Mouse (Mus musculus) limb, embryonic 13.5 days (tissue): ENCODE results near the gene Pygb. TPM values are rescaled to one million over a fixed set of nuclear protein-coding genes. Genes with fewer than 3 reads are reported as not detected.

Source experiments
- ATAC-seq: fragments of 200-750 bp; cut with Nextera tagmentation; 2 replicates; pipeline ENCODE4 v1.8.0; 2017; ENCODE audit warnings: low read depth, moderate number of reproducible peaks, moderate TSS enrichment; ENCODE audit not compliant: low FRiP score
- H3K27ac ChIP-seq: fragments of 300-500 bp; sonication (generic); 2 replicates; pipeline ENCODE4 v1.5.1; 2015; ENCODE audit warnings: inconsistent platforms, mild to moderate bottlenecking, moderate library complexity
- H3K27me3 ChIP-seq: fragments of 300-500 bp; sonication (generic); 2 replicates; pipeline ENCODE4 v1.6.1; 2015; ENCODE audit warnings: mild to moderate bottlenecking, inconsistent platforms
- H3K36me3 ChIP-seq: fragments of 300-500 bp; sonication (generic); 2 replicates; pipeline ENCODE4 v1.6.1; 2015; ENCODE audit warnings: inconsistent platforms, mild to moderate bottlenecking, moderate library complexity
- H3K4me1 ChIP-seq: fragments of 300-500 bp; sonication (generic); 2 replicates; pipeline ENCODE4 v1.6.1; 2015; ENCODE audit warnings: inconsistent platforms
- H3K4me2 ChIP-seq: fragments of 300-500 bp; sonication (generic); replicated peaks from 2 replicates; pipeline ENCODE4 v1.6.1; 2015; ENCODE audit warnings: inconsistent platforms, mild to moderate bottlenecking, moderate library complexity
- H3K4me3 ChIP-seq: fragments of 300-500 bp; sonication (generic); 2 replicates; pipeline ENCODE4 v1.5.1; 2015; ENCODE audit warnings: moderate library complexity, mild to moderate bottlenecking, inconsistent platforms
- H3K9ac ChIP-seq: fragments of 300-500 bp; sonication (generic); 2 replicates; pipeline ENCODE4 v1.6.1; 2015; ENCODE audit warnings: mild to moderate bottlenecking, inconsistent platforms
- H3K9me3 ChIP-seq: fragments of 300-500 bp; sonication (generic); 2 replicates; pipeline ENCODE4 v1.6.1; 2016; ENCODE audit warnings: inconsistent platforms
- WGBS: fragments of 180-500 bp; shearing (Covaris S2); methylation state at CpG from one replicate; pipeline ENCODE4 v1.1.7; 2015; 5-methylcytosine and 5-hydroxymethylcytosine counted together
- polyA plus RNA-seq: library from polyadenylated mRNA; unstranded; fragments of >200 nt; fragmentation: Nextera tagmentation; extraction: Ambion mirVana; gene quantifications from 2 replicates; pipeline ENCODE4 v1.2.1, GENCODE M21; 2015

The Pygb gene
- 95.7 and 107 TPM in 2 replicates for polyA plus RNA-seq

DNA sequence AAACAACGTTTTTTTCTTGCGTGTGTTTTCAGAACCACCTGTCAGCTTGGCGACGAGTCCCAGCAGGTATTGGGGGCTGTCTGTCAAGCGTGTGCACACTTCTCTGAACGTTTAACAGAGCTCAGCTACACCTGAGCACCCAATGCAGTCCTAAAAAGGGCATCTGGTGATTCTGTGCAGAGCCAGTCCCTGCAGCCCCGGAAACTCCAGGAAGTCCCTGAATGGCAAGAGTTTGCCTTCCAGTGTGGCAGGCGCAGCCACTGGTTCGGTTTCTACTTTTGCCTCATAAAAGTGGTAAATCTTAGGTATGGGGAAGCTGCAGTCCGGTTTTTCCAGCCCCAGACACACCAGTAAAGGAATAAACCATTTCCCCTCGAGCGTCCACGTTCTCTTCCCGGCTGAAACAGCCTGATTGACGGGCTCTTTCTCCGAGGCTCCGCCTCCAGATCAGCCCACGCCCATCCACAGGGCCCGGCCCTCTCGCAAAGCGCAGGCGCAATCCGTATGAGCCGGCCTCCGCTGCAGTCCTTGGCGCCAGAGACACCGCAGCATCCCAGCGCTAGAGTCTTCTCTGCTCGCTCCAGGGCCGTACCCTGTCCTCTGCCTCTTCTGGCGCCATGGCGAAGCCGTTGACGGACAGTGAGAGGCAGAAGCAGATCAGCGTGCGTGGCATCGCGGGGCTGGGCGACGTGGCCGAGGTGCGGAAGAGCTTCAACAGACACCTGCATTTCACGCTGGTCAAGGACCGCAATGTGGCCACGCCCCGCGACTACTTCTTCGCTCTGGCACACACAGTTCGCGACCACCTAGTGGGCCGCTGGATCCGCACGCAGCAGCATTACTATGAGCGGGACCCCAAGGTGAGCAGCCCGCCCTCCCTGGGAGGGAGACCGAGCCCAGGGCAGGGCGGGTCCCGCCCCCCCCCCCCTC, at the start of gene Pygb:
Gene Pygb (plus strand): TSS at position 485 of the 930 bp plus-strand sequence.
- peak; percentile 96 for ATAC-seq
- peaks cover 36% of the 10 kb centered on the region for H3K4me1 ChIP-seq
- 2% methylated on average over 57 of the region's 58 CpGs for WGBS
- peak within 1 kb of the TSS; percentile 48; the same call in 1 of the 2 replicates for H3K27ac ChIP-seq
- H3K4me3 ChIP-seq: peak within 1 kb of the TSS; percentile 85
- peaks cover 3% of the 10 kb centered on the region; the same call in 1 of the 2 replicates for H3K36me3 ChIP-seq
- peak within 1 kb of the TSS; percentile 83 for H3K4me2 ChIP-seq
- no peaks in the 10 kb centered on the region for H3K9me3 ChIP-seq
- no peaks in the 10 kb centered on the region for H3K27me3 ChIP-seq
- H3K9ac ChIP-seq: peak within 1 kb of the TSS; percentile 75

DNA sequence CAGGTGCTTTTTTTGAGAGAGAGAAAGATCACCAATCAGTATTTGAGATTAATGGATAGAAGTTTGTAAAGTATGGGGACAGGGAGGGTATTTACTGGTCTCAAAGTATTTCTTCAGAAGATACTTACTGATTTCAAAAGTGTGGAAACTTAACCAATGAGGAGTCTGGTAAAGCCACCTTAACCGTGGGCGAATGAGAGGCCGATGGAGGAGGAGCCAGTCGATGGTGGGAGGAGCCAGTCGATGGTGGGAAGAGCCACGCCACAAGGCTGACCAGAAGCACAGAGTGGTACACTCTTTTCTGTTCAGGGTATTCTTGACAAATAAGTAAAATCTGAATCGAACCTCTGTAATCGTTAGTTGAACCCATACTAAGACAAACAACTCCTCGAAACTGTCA, 48.7 kb upstream of the Pygb start:
- no peaks in the 10 kb centered on the region for H3K36me3 ChIP-seq
- WGBS: 80% methylated on average over 9 of the region's 9 CpGs
- H3K27me3 ChIP-seq: 0 out of 2 replicates have a peak, but pooled peaks cover 2% of the 10 kb centered on the region
- no peak for ATAC-seq
- H3K9ac ChIP-seq: no peak overlapping the region
- no peaks in the 10 kb centered on the region for H3K4me1 ChIP-seq
- no peak overlapping the region for H3K4me3 ChIP-seq
- no peak overlapping the region for H3K27ac ChIP-seq
- no peak overlapping the region for H3K4me2 ChIP-seq
- H3K9me3 ChIP-seq: no peaks in the 10 kb centered on the region

DNA sequence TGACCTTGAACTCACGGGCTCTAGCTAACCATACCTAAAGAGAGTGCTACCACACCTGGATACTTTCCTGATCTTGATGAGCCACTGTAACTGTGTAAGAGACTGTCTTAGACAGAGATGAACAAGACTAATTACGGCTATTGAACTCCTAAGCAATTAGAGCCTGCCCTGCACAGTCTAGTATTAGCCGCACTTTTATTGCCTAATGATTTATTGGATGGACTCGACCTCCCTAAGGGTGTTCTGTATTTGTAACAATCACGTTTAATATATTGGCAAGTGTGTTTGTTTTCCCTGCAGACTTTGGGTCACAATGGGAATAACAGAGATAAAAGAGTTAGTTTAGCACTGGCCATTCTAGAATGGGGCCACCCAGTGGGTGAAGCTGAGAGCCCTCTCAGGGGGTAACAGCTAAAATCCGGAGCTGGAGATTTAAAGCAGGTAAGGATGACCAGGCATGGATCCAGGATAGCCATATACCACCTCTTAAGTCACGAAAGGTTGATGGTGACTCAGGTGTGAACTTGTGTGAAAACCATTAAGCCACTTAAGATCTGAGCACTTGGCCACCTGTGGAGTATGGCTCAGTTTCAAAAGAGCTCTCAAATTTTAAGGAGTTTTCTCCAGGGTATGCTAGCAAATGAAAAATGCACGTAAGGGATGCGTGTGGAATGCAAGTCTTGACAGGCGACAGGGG, 46.2 kb upstream of the Pygb start:
- ATAC-seq: no peak
- Histone ChIP-seq H3K27me3 (0 out of 2 replicates have a peak, but pooled peaks cover 2% of the 10 kb centered on the region), H3K27ac (no peak overlapping the region), H3K36me3 (no peaks in the 10 kb centered on the region), H3K9me3 (no peaks in the 10 kb centered on the region), H3K4me1 (no peaks in the 10 kb centered on the region), H3K4me3 (no peak overlapping the region), H3K9ac (no peak overlapping the region), H3K4me2 (no peak overlapping the region)
- WGBS: 31% methylated on average over 10 of the region's 10 CpGs

DNA sequence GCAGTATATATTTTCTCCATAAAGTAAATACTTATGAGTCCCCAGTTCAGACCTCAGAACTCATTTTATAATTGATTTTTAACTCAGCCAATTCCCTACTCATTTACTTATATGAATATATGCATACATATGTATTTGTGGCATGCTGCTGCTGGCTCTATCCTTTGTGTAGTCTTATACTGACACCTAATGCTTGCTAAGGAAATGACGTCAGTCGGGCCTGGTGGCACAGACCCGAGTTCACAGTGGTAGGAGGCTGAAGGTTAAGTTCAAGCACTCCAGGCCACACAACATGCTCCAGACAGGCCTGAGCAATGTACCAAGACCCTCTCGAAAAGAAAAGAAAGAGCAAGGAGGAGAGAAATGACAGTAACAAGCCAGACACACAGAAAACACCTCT, 45.1 kb upstream of the Pygb start:
- Histone ChIP-seq H3K4me1 (no peaks in the 10 kb centered on the region), H3K27me3 (peaks cover 9% of the 10 kb centered on the region), H3K9me3 (no peaks in the 10 kb centered on the region), H3K27ac (no peak overlapping the region), H3K36me3 (no peaks in the 10 kb centered on the region), H3K4me3 (no peak overlapping the region), H3K4me2 (no peak overlapping the region), H3K9ac (no peak overlapping the region)
- whole genome bisulfite sequencing: 53% methylated on average over 4 of the region's 4 CpGs
- 0 out of 2 replicates have a peak, but pooled peaks have one; percentile 59 for ATAC-seq

DNA sequence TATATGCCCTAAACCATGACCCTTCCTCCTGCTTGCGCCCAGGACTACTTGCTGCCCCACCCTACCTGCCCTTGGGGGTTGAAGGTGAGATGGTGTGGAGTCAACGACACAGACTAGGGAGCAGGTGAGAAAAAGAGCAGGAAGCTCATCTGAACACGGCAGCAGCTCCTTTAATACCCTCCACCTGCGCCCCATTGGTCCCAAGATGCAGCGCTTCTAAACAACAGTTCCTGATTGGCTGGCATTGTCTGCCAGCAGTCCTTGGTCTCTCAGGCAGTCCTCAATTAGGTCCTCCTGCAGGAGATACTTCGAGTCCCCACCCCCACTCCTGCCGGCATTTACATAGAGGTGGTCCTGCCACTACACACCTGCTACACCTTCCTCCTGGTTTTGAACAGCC, 41.5 kb upstream of the Pygb start:
- H3K4me1 ChIP-seq: peaks cover 7% of the 10 kb centered on the region
- H3K4me3 ChIP-seq: no peak overlapping the region
- no peaks in the 10 kb centered on the region for H3K36me3 ChIP-seq
- ATAC-seq: no peak
- no peaks in the 10 kb centered on the region for H3K9me3 ChIP-seq
- H3K27ac ChIP-seq: no peak overlapping the region
- WGBS: 73% methylated on average over 7 of the region's 7 CpGs
- no peak overlapping the region for H3K4me2 ChIP-seq
- H3K9ac ChIP-seq: no peak overlapping the region
- H3K27me3 ChIP-seq: peaks cover 11% of the 10 kb centered on the region

DNA sequence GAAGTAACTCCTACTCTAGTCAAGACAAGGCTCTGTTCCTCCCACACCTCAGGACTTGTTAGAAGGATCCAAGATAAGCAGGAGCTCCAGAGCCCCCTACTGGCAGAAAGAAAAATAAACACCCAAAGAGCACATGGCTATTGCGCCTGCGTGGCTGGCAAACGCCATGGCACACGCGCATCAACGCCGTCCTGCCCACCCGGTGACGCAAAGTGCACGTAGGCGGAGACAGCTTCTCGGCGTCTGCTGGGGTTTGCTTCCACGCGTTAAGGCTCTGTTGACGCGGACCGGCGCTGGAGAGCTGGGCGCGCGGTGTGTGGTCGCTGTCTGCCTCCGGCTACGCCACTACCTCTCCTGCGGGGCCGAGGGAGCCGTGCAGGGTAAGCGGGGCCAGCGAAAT, 37.7 kb upstream of the Pygb start, which contains the start of gene Entpd6:
Gene Entpd6 (plus strand): TSS at position 189 of the 400 bp plus-strand sequence.
- Histone ChIP-seq H3K27ac (peak within 1 kb of the TSS; percentile 78), H3K27me3 (peaks cover 8% of the 10 kb centered on the region), H3K4me2 (peak within 1 kb of the TSS; percentile 93), H3K36me3 (peaks cover 12% of the 10 kb centered on the region), H3K9ac (peak within 1 kb of the TSS; percentile 78), H3K4me3 (peak within 1 kb of the TSS; percentile 73), H3K9me3 (no peaks in the 10 kb centered on the region), H3K4me1 (peaks cover 9% of the 10 kb centered on the region)
- peak; percentile 97 for ATAC-seq
- under 1% methylated on average over 30 of the region's 30 CpGs for WGBS

DNA sequence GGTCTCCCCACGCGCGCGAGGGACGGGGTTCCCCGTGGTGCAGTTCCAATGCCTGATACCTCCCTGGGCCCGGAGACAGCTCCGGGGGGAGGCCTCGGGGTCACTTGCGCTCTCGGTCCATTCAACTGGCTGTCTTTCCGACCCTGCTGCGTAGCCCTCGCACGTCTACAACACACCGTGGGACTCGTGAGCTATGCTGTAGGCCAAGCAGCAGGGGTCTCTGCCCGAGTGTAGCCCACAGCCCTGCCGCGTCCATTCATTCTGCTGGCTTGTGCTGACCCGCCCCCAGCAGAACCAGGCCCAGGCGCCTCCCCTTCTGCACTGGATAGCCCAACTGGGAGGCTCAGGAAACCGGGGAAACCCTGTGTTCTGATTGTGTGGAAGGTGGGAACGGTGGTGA, 37.3 kb upstream of the Pygb start:
- peak; percentile 83 for ATAC-seq
- peaks cover 9% of the 10 kb centered on the region for H3K4me1 ChIP-seq
- H3K4me3 ChIP-seq: peak overlapping the region; percentile 73
- under 1% methylated on average over 24 of the region's 24 CpGs for WGBS
- peaks cover 8% of the 10 kb centered on the region for H3K27me3 ChIP-seq
- H3K9ac ChIP-seq: peak overlapping the region; percentile 78
- no peaks in the 10 kb centered on the region for H3K9me3 ChIP-seq
- H3K36me3 ChIP-seq: peaks cover 16% of the 10 kb centered on the region
- H3K27ac ChIP-seq: peak overlapping the region; percentile 78
- peak overlapping the region; percentile 93 for H3K4me2 ChIP-seq

DNA sequence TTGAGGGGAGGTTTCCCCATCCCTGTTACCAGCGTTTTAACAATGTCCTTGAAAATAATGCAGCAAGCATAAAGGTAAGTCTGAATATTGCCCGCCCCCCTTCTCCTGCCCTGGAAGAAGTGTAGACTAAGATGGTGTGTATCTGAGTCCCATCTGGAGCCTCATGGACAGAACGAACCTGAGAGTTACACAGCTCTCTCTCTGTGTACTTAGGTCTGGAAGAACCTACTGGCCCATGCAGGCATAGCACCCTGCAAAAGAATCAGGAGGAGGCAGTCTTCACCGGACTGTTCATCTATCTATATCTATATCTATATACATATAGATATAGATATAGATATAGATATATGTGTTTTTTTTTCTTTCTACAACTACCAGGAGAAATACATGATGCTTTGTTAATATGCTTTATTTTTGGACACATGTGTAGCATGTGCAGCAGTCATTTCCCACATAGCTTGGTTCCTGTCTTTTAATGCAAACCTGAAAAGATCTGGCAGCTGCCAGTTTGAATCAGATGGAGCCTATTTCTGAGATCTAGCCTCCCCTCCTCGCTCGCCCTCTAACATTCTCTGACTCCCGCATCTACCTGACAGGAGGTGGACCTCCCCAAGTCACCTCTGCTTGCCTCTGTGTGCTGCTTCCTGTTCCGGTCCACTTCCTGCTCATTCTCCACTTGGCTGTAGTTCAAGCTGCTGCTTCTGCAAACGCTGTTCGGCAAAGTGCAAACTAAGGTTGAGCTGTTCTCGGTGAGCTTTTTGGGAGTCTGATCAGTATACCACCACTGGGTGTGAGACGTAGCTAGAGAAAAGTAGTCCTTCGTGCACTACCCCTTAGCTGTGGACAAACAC, 36.2 kb upstream of the Pygb start:
- Histone ChIP-seq H3K4me3 (peak overlapping the region; percentile 73), H3K9ac (no peak overlapping the region)
- 77% methylated on average over 13 of the region's 13 CpGs for WGBS

DNA sequence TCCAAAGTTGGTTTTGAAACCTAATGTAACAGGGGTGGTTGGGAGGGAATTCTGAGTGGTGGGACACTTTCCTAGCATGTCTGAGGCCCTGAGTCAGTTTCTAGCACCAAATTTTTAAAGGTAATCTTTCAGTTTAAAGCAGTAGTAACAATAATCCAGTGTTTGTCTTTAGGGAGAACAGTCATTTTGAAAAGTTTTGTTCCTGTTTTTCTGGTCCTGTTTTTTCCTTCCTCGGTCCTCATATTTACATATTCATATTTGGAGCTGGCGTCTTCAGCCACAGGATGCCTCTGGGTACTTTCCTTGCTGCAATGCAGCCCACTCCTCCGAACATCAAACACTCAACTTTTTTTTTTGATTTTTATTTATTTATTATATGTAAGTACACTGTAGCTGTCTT, 31.5 kb upstream of the Pygb start:
- Histone ChIP-seq H3K9ac (no peak overlapping the region), H3K4me2 (no peak overlapping the region), H3K27me3 (no peaks in the 10 kb centered on the region), H3K4me3 (no peak overlapping the region), H3K4me1 (peaks cover 2% of the 10 kb centered on the region), H3K9me3 (no peaks in the 10 kb centered on the region), H3K27ac (no peak overlapping the region), H3K36me3 (peaks cover 65% of the 10 kb centered on the region)
- ATAC-seq: no peak
- WGBS: 88% methylated on average over 3 of the region's 3 CpGs

More for the DNA sequence above, 36.2 kb upstream of the Pygb start:
- Histone ChIP-seq H3K9me3 (no peaks in the 10 kb centered on the region), H3K4me2 (peak overlapping the region; percentile 93), H3K27me3 (peaks cover 8% of the 10 kb centered on the region), H3K27ac (no peak overlapping the region), H3K4me1 (peaks cover 9% of the 10 kb centered on the region), H3K36me3 (peaks cover 20% of the 10 kb centered on the region)
- no peak for ATAC-seq

DNA sequence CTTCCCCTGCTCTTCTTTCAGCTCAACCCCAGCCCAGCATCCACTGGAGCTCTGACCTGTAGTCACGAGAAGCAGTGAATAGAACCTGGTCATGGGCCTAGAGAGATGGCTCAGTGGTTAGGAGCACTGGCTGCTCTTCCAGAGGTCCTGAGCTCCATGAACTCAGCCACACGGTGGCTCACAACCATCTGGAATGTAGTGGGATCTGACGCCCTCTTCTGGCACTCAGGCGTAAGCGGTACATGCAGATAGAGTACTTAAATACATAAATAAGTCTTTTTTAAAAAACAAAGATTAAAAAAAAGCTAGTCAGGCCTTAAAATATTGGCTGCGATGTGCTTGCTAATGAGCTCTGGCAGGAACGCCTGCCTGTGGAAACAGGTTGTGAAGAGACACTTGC, 25.1 kb upstream of the Pygb start:
- WGBS: 89% methylated on average over 7 of the region's 7 CpGs
- Histone ChIP-seq H3K9me3 (no peaks in the 10 kb centered on the region), H3K36me3 (peaks cover 70% of the 10 kb centered on the region), H3K9ac (no peak overlapping the region), H3K4me3 (no peak overlapping the region), H3K4me1 (peaks cover 29% of the 10 kb centered on the region), H3K27ac (no peak overlapping the region), H3K4me2 (no peak overlapping the region), H3K27me3 (no peaks in the 10 kb centered on the region)
- no peak for ATAC-seq

DNA sequence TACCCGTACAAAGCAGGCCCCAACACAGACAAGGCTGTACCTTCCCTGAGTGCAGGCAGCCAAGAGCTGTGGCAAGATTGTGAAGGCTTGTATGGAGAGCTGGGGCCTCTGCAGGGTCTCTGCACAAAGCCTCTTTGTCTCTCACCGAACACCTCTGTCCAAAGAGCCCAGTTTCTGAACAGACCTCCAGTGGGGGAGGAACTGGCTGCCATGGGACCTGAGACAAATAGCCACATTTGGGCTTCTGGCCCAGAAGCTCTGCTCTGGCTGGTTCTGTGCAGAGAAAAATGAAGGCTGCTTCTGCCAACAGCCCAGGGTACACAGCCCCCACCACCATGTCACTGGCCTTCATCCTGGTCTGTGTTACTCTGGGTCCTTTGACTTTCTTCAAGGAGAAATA, 20.9 kb upstream of the Pygb start:
- 0 out of 2 replicates have a peak, but pooled peaks have one; percentile 41 for ATAC-seq
- peak overlapping the region; percentile 52; the same call in 1 of the 2 replicates for H3K27ac ChIP-seq

More for the DNA sequence above, 20.9 kb upstream of the Pygb start:
- Histone ChIP-seq H3K4me2 (no peak overlapping the region), H3K4me3 (no peak overlapping the region), H3K4me1 (peaks cover 43% of the 10 kb centered on the region), H3K36me3 (peaks cover 61% of the 10 kb centered on the region), H3K9ac (no peak overlapping the region; the same call in 1 of the 2 replicates), H3K27me3 (no peaks in the 10 kb centered on the region), H3K9me3 (no peaks in the 10 kb centered on the region)
- WGBS: 63% methylated on average over 2 of the region's 2 CpGs
